Mouse (Mus musculus) erythroid progenitor cell, adult 5-6 weeks (primary cell): ENCODE data around the gene Galk2. TPM values are rescaled to one million over a fixed set of nuclear protein-coding genes. Genes with fewer than 3 reads are reported as not detected.

Experiments
- total RNA-seq, 2 experiments: library from RNA; stranded (forward) in 1 of 2; stranded (reverse) in 1 of 2; fragments of 150-400 nt in 1 of 2; fragments of 186-747, 209-891 nt in 1 of 2; gene quantifications; 2 replicates each; pipeline versions ENCODE4 v1.2.3 to v1.2.4; 2015 to 2017; ENCODE audit warnings: low replicate concordance in 2 of 2

The Galk2 gene
- total RNA-seq, 2 experiments from 2014 or later, result 5.0 to 17.5 TPM

Other genes with a start within 250 kb of the Galk2 start
- 14.3 and 20.2 TPM in 2 replicates for gene Cep152, start 234.0 kb upstream of the Galk2 start, total RNA-seq (2015; ENCODE audit: low replicate concordance)
- gene Cep152, start 234.0 kb upstream of the Galk2 start, total RNA-seq (2017; ENCODE audit: low replicate concordance), result 36.8 and 49.8 TPM in 2 replicates
- 52.0 and 77.1 TPM in 2 replicates for gene Eid1, start 186.0 kb upstream of the Galk2 start, total RNA-seq (2015; ENCODE audit: low replicate concordance)
- gene Eid1, start 186.0 kb upstream of the Galk2 start, total RNA-seq (2017; ENCODE audit: low replicate concordance), result 96.0 and 96.6 TPM in 2 replicates
- gene Shc4, start 135.0 kb upstream of the Galk2 start, total RNA-seq (2015; ENCODE audit: low replicate concordance), result not detected in 2 replicates
- gene Shc4, start 135.0 kb upstream of the Galk2 start, total RNA-seq (2017; ENCODE audit: low replicate concordance), result 0.15 and 3.3 TPM in 2 replicates
- 19.3 and 23.4 TPM in 2 replicates for gene Secisbp2l, start 76.2 kb upstream of the Galk2 start, total RNA-seq (2015; ENCODE audit: low replicate concordance)
- gene Secisbp2l, start 76.2 kb upstream of the Galk2 start, total RNA-seq (2017; ENCODE audit: low replicate concordance), result 35.2 and 43.1 TPM in 2 replicates
- 60.5 and 85.1 TPM in 2 replicates for gene Cops2, start within 50 bp of the Galk2 start, total RNA-seq (2015; ENCODE audit: low replicate concordance)
- 143 and 182 TPM in 2 replicates for gene Cops2, start within 50 bp of the Galk2 start, total RNA-seq (2017; ENCODE audit: low replicate concordance)
- not detected in 2 replicates for gene Fgf7, start 175.5 kb downstream of the Galk2 start, total RNA-seq (2015; ENCODE audit: low replicate concordance)
- gene Fgf7, start 175.5 kb downstream of the Galk2 start, total RNA-seq (2017; ENCODE audit: low replicate concordance), result 3.1 TPM in 1 of 2 replicates, not detected in the other